Mouse (Mus musculus) neutrophil, adult 65 days (primary cell): ENCODE measurements around the gene Cd34. TPM values are rescaled to one million over a fixed set of nuclear protein-coding genes. Genes with fewer than 3 reads are reported as not detected.

Source experiments
- total RNA-seq: library from RNA; stranded (reverse); gene quantifications from 2 replicates; pipeline ENCODE4 v1.2.4, GENCODE M21; 2023

Cd34 gene
- 4.7 and 6.3 TPM in 2 replicates for total RNA-seq

DNA sequence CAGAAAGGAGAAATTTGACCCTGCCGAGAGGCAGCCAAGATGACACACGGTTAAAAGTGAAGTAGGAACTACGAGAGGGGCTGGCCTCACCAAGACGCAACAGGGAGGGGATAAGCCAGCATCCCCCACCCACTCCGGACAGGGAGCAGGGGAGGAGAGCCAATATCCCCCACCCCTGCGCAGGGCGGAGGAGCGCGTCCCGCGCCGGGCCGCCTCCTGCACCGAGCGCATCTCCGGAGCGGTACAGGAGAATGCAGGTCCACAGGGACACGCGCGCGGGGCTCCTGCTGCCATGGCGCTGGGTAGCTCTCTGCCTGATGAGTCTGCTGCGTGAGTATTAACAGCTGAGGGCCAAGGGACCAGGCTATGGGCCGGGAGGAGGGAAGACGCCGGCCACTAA lies at the start of gene Cd34:
Gene Cd34, plus strand, starts transcription at position 105 of the 400 bp plus-strand sequence.

Other genes with a start within 250 kb of the Cd34 start
- 3.3 TPM in 2 replicates for gene Cd46, start 153.4 kb downstream of the Cd34 start, total RNA-seq
- gene Cr1l, start 192.8 kb downstream of the Cd34 start, total RNA-seq, result 79.6 and 81.1 TPM in 2 replicates
- 0.32 and 1.5 TPM in 2 replicates for gene Cr2, start 237.9 kb downstream of the Cd34 start, total RNA-seq